Mouse (Mus musculus) hindbrain, embryonic 12.5 days (tissue): ENCODE measurements around the gene Olfr1395. TPM values are rescaled to one million over a fixed set of nuclear protein-coding genes. Genes with fewer than 3 reads are reported as not detected.
"Not testable (repeated sequence)": the region's sequence is repeated elsewhere in the genome, so short reads cannot be mapped to it uniquely, and the experiment has no call there.

ENCODE experiments used
- ATAC-seq: fragments of 200-750 bp; cut with Nextera tagmentation; 2 replicates; pipeline ENCODE4 v1.8.0; 2017; ENCODE audit warnings: moderate TSS enrichment; ENCODE audit not compliant: low FRiP score
- H3K27ac ChIP-seq: fragments of 300-500 bp; sonication (generic); 2 replicates; pipeline ENCODE4 v1.5.1; 2016; ENCODE audit warnings: mild to moderate bottlenecking
- H3K27me3 ChIP-seq: fragments of 300-500 bp; sonication (generic); 2 replicates; pipeline ENCODE4 v1.6.1; 2016; ENCODE audit warnings: mild to moderate bottlenecking
- H3K36me3 ChIP-seq: fragments of 300-500 bp; sonication (generic); 2 replicates; pipeline ENCODE4 v1.6.1; 2016; ENCODE audit warnings: mild to moderate bottlenecking
- H3K4me1 ChIP-seq: fragments of 300-500 bp; sonication (generic); 2 replicates; pipeline ENCODE4 v1.6.1; 2016
- H3K4me2 ChIP-seq: fragments of 300-500 bp; sonication (generic); replicated peaks from 2 replicates; pipeline ENCODE4 v1.6.1; 2016; ENCODE audit warnings: mild to moderate bottlenecking
- H3K4me3 ChIP-seq: fragments of 300-500 bp; sonication (generic); 2 replicates; pipeline ENCODE4 v1.5.1; 2016; ENCODE audit warnings: mild to moderate bottlenecking
- H3K9ac ChIP-seq: fragments of 300-500 bp; sonication (generic); 2 replicates; pipeline ENCODE4 v1.6.1; 2016; ENCODE audit warnings: mild to moderate bottlenecking, moderate library complexity
- H3K9me3 ChIP-seq: fragments of 300-500 bp; sonication (generic); replicated peaks from 2 replicates; pipeline ENCODE4 v1.6.1; 2016; ENCODE audit warnings: mild to moderate bottlenecking
- WGBS: fragments of 180-500 bp; shearing (Covaris S2); methylation state at CpG from one replicate; pipeline ENCODE4 v1.1.7; 2016; 5-methylcytosine and 5-hydroxymethylcytosine counted together
- polyA plus RNA-seq: library from polyadenylated mRNA; unstranded; fragments of >200 nt; fragmentation: Nextera tagmentation; extraction: Ambion mirVana; gene quantifications from 2 replicates; pipeline ENCODE4 v1.2.1, GENCODE M21; 2016

Gene Olfr1395
- polyA plus RNA-seq, 1 experiment from 2014 or later = not detected

DNA sequence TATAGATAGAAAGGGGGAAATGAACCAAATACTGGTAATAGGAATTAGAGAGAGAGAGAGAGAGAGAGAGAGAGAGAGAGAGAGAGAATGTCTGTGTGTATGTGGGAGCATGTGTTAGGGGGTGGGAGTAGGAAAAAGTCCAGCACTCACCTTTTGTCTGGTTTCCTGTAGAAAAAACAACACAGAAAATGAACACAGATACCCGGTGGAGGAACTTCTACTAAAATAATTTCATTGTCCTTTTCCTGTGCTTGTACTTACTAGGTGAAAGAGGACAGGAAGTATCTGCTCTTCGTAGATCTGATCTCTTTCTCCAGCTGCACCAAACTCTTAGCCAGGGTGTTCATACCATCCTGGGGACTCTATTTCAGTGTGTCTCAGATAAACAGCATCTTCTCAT, 27.9 kb upstream of the Olfr1395 start:
- H3K27ac ChIP-seq = no peak overlapping the region
- H3K9me3 ChIP-seq = no peaks in the 10 kb centered on the region
- no peak for ATAC-seq
- 78% methylated on average over 2 of the region's 2 CpGs for WGBS
- no peaks in the 10 kb centered on the region for H3K36me3 ChIP-seq
- H3K4me3 ChIP-seq = no peak overlapping the region
- no peaks in the 10 kb centered on the region for H3K4me1 ChIP-seq
- no peak overlapping the region for H3K9ac ChIP-seq
- no peaks in the 10 kb centered on the region for H3K27me3 ChIP-seq
- no peak overlapping the region for H3K4me2 ChIP-seq

DNA sequence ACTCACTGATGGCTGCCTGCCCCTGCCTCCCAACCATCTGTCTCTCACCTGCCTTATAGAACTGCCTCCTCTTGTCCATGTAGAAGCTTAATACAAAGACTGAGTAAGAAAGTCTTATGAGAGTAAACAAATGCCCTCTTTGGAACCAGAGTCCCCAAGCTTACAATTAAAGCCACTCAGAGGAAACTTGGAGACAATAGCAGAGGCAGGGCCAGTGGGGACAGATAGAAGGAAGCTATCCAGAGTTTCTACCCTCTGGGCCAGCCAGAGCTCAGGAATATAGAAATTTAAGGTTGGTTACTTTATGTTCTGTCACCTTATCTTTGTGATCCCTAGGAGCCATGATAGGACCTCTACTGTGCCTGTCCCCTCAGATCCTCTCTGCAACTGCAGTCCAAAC, 27.3 kb upstream of the Olfr1395 start, which contains the start of gene Olfr1396:
Olfr1396 (minus strand) TSS at position 101 of the 400 bp plus-strand sequence.
- H3K4me1 ChIP-seq = no peaks in the 10 kb centered on the region
- ATAC-seq = no peak
- H3K4me3 ChIP-seq = no peak within 1 kb of the TSS
- H3K9ac ChIP-seq = no peak within 1 kb of the TSS
- H3K36me3 ChIP-seq = no peaks in the 10 kb centered on the region
- no peaks in the 10 kb centered on the region for H3K27me3 ChIP-seq
- no peak within 1 kb of the TSS for H3K27ac ChIP-seq
- no peaks in the 10 kb centered on the region for H3K9me3 ChIP-seq
- H3K4me2 ChIP-seq = no peak within 1 kb of the TSS

DNA sequence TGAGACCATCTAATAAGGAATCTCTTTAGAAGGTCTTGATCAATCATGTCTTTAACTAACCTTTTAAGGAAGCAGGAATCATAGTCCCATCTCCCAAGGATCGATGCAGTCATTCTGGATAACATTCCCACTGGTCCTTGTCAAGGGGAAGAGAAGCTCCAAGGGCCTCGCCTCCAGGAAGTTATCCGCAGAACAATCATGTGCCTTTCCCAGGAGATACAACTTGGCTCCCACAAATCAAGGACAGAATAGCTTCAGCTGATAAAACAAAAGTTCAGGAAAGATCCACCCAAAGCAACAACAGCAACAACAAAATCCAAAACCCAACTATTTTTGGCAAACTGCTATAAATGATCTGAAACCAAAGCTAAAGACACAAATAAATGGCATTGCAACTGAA, 22.4 kb upstream of the Olfr1395 start:
- H3K4me1 ChIP-seq = no peaks in the 10 kb centered on the region
- H3K36me3 ChIP-seq = no peaks in the 10 kb centered on the region
- no peaks in the 10 kb centered on the region for H3K27me3 ChIP-seq
- ATAC-seq = no peak
- H3K9ac ChIP-seq = no peak overlapping the region
- H3K4me2 ChIP-seq = no peak overlapping the region
- WGBS = 80% methylated on average over 3 of the region's 3 CpGs
- H3K27ac ChIP-seq = no peak overlapping the region
- H3K4me3 ChIP-seq = no peak overlapping the region
- no peaks in the 10 kb centered on the region for H3K9me3 ChIP-seq

DNA sequence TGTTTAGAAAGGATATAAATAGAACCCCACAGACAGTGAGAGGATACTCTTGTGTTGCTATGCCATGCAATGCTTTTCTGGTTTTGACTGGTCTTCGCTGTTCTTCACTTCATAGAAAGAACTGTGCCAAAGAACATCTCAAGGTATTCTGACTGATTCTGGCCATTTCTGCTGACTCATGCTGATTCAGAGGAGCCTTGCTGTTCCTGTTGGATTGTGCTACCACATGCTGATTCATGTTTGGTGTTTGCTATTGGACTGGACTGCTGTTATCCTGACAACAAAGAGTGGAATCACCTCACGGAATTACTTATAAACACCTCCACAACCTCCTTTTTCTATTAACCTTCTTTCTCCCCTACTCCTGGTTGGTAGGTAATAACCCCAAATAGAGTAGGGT, 17.9 kb upstream of the Olfr1395 start:
- no peaks in the 10 kb centered on the region for H3K4me1 ChIP-seq
- no peak overlapping the region for H3K4me3 ChIP-seq
- no peak overlapping the region for H3K4me2 ChIP-seq
- no peaks in the 10 kb centered on the region for H3K9me3 ChIP-seq
- H3K9ac ChIP-seq = no peak overlapping the region
- ATAC-seq = no peak
- no peaks in the 10 kb centered on the region for H3K36me3 ChIP-seq
- no peaks in the 10 kb centered on the region for H3K27me3 ChIP-seq
- no peak overlapping the region for H3K27ac ChIP-seq
- 89% methylated on average over 2 of the region's 2 CpGs for WGBS

DNA sequence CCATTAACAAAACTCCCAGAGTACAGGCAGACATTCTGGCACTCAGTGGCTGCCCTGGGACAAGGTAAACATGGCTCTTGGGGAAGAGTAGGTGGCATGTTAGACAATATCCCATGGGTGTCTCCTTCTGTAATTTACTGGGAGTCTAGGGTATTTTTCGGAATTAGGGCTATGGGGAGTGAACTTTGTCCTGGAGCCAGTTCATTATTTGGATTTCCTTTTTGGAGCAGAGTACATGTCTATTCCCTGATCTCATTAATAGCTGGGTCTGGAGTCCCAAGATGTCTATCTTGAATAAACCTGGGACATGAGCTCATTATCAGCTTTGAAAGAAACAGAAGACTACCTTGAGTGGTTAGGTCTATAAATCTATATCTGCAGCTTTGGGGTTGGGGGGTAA, 12.0 kb downstream of the Olfr1395 start, which contains the start of gene Olfr1394:
Olfr1394 (plus strand) TSS at position 301 of the 400 bp plus-strand sequence.
- H3K27ac ChIP-seq = no peak within 1 kb of the TSS
- no peak within 1 kb of the TSS for H3K4me2 ChIP-seq
- H3K9me3 ChIP-seq = no peaks in the 10 kb centered on the region
- H3K4me3 ChIP-seq = no peak within 1 kb of the TSS
- H3K36me3 ChIP-seq = no peaks in the 10 kb centered on the region
- H3K27me3 ChIP-seq = no peaks in the 10 kb centered on the region
- no peak for ATAC-seq
- no peaks in the 10 kb centered on the region for H3K4me1 ChIP-seq
- no peak within 1 kb of the TSS for H3K9ac ChIP-seq
- 85% methylated on average over 1 of the region's 1 CpGs for WGBS

DNA sequence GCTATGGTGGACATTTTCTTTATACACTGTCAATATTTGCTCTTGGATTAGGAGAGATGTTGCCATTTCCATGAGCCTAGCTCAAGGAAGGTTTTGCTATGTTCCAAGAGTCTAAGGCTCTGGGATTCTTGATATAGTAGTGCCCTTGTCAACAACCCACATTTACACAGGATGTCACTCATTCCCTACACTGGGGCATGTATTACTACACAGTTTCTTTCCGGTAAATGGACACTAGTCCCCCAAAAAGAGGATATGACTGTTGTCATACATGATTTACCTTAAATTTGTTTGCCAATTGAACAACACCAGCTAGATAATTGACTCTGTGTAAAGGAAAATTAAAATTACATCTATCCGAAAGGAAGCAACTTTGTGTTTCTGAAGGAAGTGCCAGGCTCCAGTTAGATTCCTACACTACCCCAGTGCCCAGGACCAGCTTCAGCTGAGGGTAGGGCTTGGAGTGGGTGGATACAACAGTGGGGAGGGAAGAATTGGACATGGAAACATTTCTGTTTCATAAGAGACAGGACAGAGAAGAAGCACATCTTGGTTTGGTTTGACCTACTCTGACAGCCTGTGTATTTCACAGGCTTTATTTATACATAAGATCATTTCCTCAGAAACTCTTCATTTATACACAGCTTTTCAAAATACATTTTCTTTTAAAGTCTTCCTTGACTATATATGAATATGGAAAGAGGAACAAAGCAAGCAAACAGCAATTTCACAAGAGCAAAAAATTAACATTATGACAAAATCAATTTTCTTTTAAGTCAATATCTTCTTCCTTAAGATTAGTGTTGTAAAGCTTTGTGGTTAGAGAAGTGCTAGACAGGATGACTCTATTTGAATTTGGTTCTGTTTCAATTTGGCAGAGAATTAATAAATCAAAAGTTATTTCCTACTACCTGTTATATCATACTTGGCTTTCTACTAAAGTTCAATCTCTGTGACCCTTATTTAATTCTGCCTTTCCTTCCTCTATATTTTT, 15.0 kb downstream of the Olfr1395 start:
- Histone ChIP-seq H3K27ac (no peak overlapping the region), H3K9me3 (no peaks in the 10 kb centered on the region), H3K9ac (no peak overlapping the region), H3K27me3 (no peaks in the 10 kb centered on the region), H3K4me2 (no peak overlapping the region), H3K36me3 (no peaks in the 10 kb centered on the region), H3K4me3 (no peak overlapping the region), H3K4me1 (no peaks in the 10 kb centered on the region)
- 90% methylated on average over 2 of the region's 2 CpGs for WGBS
- ATAC-seq = no peak

DNA sequence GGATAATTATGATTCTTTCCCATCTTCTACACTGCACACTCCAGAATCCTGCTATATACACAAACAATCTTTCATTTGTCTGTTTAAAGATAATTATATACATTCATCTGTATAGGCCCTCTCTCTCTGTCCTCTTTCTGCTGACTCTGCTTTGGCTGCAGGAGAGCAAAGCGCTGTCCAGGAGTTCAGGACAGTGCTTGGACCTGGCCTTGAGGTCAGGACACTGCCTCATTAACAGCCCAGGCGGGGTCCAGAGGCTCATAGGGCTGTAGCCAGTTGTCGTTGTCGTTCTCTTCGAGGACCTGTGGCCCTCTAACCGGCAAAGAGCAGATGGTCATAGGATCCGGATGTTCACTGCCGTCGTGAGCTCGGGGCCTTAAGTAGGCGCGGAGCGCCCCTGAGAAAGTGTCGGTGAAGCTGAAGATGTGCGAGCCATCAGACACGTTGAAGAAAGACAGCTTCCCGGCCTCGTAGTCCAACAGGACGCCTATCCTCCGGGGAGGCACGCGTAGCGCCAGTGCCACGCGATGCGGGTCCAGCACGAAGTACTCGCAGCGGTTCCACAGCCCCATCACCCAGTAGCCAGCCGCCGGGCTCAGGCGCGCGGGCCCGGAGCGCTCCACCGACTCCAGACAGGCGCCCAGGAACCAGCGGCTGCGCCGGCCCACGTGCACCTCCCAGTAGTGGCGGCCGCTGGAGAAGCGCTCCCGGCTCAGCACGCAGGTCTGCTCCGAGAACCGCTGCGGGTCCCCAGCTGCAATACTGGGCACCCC, 27.0 kb downstream of the Olfr1395 start:
- peak overlapping the region; percentile 68 for H3K4me2 ChIP-seq
- ATAC-seq = peak; percentile 67
- peak overlapping the region; percentile 35 for H3K4me3 ChIP-seq
- no peaks in the 10 kb centered on the region for H3K36me3 ChIP-seq
- WGBS = 6% methylated on average over 50 of the region's 50 CpGs
- H3K27ac ChIP-seq = no peak overlapping the region
- H3K4me1 ChIP-seq = peaks cover 7% of the 10 kb centered on the region; the same call in 1 of the 2 replicates
- peaks cover 7% of the 10 kb centered on the region; the same call in 1 of the 2 replicates for H3K9me3 ChIP-seq
- H3K9ac ChIP-seq = peak overlapping the region; percentile 2; the same call in 1 of the 2 replicates
- peaks cover 22% of the 10 kb centered on the region for H3K27me3 ChIP-seq

DNA sequence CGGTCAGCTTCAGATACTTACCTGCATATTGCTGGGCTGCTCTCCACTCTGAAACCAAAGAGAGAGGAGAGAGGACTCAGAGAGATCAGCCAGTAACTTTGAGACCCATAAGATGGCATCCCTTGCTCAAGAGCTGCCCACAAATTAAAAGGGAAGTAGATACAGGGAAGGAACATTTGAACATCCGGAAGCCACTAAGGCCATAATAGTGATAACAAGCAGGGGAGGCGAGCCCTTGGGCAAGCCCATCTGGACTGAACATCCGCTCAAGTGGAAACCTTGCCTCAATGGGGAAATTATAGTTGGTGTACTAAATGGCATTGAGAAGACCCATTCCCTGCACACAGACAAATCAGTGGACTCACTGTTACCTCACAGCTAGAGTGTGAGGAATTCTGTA, 28.5 kb downstream of the Olfr1395 start:
- 91% methylated on average over 4 of the region's 4 CpGs for WGBS
- Histone ChIP-seq H3K36me3 (no peaks in the 10 kb centered on the region), H3K4me3 (no peak overlapping the region), H3K4me1 (peaks cover 7% of the 10 kb centered on the region; the same call in 1 of the 2 replicates), H3K9ac (no peak overlapping the region), H3K27me3 (peaks cover 22% of the 10 kb centered on the region), H3K27ac (no peak overlapping the region), H3K9me3 (peaks cover 7% of the 10 kb centered on the region; the same call in 1 of the 2 replicates), H3K4me2 (no peak overlapping the region)
- ATAC-seq = no peak

DNA sequence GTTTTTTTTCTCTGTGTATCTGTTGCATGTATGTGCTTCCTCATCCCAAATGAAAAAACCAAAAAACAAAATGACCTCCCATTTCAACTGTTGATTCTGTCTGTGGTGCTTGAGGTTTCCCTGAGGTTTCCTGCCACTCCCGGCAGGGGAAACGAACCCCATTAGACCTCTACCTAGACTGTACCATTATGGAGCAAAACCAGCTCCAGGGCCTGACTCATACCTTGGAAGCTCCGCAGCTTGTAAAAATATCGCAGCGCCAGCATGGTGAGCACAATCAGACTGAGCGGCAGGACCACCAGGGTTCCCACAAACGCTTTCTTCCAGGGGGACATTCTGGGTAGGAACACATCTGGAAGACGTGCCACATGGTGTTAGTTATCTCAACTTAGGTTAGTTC, 33.3 kb downstream of the Olfr1395 start:
- H3K9ac ChIP-seq = no peak overlapping the region
- peaks cover 1% of the 10 kb centered on the region; the same call in 1 of the 2 replicates for H3K27me3 ChIP-seq
- no peaks in the 10 kb centered on the region for H3K9me3 ChIP-seq
- WGBS = 96% methylated on average over 8 of the region's 8 CpGs
- no peaks in the 10 kb centered on the region for H3K36me3 ChIP-seq
- ATAC-seq = no peak
- H3K27ac ChIP-seq = no peak overlapping the region
- no peaks in the 10 kb centered on the region for H3K4me1 ChIP-seq
- no peak overlapping the region for H3K4me3 ChIP-seq
- no peak overlapping the region for H3K4me2 ChIP-seq

DNA sequence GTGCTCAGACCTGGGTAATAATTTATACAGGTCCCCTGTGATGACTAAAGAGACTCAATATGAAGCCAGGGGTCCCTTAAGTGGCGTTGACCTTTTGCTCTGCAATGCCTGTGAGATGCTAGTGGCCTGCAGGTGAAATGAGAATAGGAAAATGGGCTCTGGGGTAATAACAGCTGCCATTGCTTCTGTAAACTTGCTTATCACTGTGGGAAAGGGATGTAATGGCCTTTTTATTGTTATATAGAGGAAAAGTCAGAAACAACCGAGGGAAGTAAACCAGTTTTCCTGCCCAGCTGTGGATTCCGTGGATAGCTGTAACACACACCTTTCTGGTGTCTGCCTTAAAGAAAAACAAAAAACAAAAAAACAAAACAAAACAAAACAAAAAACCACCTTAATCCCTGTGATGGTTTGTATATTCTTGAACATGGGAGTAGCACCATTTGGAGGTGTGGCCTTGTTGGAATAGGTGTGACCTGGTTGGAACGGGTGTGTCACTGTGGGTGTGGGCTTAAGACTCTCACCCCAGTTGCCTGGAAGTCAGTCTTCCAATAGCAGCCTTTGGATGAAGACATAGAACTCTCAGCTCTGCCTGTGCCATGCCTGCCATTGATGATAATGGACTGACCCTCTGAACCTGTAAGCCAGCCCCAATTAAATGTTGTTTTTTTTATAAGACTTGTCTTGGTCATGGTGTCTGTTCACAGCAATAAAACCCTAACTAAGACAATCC, 34.1 kb downstream of the Olfr1395 start:
- not testable (repeated sequence) for H3K4me1 ChIP-seq, H3K9ac ChIP-seq, H3K9me3 ChIP-seq, H3K36me3 ChIP-seq, H3K4me3 ChIP-seq, H3K27ac ChIP-seq, ATAC-seq, H3K4me2 ChIP-seq, H3K27me3 ChIP-seq
- 83% methylated on average over 4 of the region's 4 CpGs for WGBS

DNA sequence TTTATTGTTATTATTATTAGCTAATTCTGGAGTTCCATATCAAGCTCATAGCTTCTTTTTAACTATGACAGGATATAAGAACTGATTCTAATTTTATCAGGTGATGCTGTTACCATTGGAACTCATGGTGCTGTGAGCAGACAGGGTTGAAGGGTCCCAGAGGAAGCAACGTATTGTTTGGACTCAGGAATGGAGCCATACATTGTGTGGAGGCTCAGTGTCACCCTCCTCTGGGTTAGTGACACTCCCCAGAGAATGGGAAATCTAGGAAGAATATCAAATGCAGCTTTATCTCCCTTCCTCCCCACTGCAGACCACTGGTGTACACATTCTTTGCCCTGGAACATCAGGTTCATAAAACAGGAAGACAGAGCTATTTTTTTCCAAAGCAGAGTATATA, 41.1 kb downstream of the Olfr1395 start:
- H3K9ac ChIP-seq = no peak overlapping the region
- H3K27ac ChIP-seq = no peak overlapping the region
- ATAC-seq = no peak
- H3K27me3 ChIP-seq = no peaks in the 10 kb centered on the region
- H3K4me2 ChIP-seq = no peak overlapping the region
- H3K9me3 ChIP-seq = no peaks in the 10 kb centered on the region
- H3K4me3 ChIP-seq = no peak overlapping the region
- 83% methylated on average over 1 of the region's 1 CpGs for WGBS
- no peaks in the 10 kb centered on the region for H3K4me1 ChIP-seq
- H3K36me3 ChIP-seq = no peaks in the 10 kb centered on the region

DNA sequence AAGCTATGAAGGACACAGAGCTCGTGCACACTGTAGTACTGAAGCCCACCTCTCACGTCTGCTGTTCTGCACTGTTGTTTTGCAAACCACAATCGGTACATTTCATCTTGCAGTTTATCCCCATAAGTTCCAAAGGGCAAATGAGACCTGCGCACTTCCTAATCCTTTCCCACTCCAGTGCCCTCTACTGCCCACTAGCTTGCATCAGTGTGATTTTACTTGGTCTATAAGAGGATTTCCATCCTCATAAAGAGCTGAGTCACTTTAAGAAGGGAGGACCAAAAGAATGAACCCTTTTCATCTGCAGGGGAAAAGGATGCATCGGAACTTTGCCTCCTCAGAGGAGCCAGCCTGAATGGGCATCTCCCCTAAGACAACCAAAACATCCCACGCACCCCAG, 44.4 kb downstream of the Olfr1395 start:
- 79% methylated on average over 6 of the region's 6 CpGs for WGBS
- H3K4me2 ChIP-seq = no peak overlapping the region
- no peak overlapping the region for H3K4me3 ChIP-seq
- H3K9me3 ChIP-seq = no peaks in the 10 kb centered on the region
- H3K4me1 ChIP-seq = no peaks in the 10 kb centered on the region
- H3K9ac ChIP-seq = no peak overlapping the region
- no peak overlapping the region for H3K27ac ChIP-seq
- H3K27me3 ChIP-seq = no peaks in the 10 kb centered on the region
- no peak for ATAC-seq
- no peaks in the 10 kb centered on the region for H3K36me3 ChIP-seq
